Mouse (Mus musculus): ENCODE results near the gene Nrxn2.

Gene Nrxn2

GRCm38 (mm10) chr19:6538546-6538945 lies 120.0 kb downstream of the Nrxn2 start:
- no peak for DNase-seq (ENCODE audit: low read depth in 1 of 2, low spot score in 2 of 2)

DNA sequence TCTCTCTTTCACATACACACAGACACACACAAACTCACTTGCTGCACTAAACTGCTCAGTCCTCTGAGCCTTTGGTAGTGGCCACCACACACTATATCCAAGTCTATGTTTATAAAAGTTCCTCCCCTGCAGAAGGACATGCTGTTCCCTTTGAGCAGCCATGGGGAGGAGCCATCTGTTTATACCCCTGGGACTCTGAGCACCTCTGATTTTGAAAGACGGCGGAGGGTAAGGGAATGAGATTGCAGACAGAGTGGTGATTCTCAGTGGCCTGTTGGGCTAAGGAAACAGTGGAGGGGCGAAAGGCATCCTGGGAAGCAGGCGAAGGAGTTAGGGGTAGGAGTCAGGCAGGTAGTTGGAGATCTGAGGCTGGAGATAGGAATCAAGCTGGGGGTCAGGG lies 121.1 kb downstream of the Nrxn2 start:
- DNase-seq (ENCODE audit: low read depth in 1 of 2, low spot score in 2 of 2): no peak

GRCm38 (mm10) chr19:6540191-6540590 lies 121.7 kb downstream of the Nrxn2 start:
- DNase-seq (ENCODE audit: low read depth in 1 of 2, low spot score in 2 of 2): no peak

GRCm38 (mm10) chr19:6541521-6541920 lies 123.0 kb downstream of the Nrxn2 start:
- no peak for DNase-seq (ENCODE audit: low read depth in 1 of 2, low spot score in 2 of 2)

DNA sequence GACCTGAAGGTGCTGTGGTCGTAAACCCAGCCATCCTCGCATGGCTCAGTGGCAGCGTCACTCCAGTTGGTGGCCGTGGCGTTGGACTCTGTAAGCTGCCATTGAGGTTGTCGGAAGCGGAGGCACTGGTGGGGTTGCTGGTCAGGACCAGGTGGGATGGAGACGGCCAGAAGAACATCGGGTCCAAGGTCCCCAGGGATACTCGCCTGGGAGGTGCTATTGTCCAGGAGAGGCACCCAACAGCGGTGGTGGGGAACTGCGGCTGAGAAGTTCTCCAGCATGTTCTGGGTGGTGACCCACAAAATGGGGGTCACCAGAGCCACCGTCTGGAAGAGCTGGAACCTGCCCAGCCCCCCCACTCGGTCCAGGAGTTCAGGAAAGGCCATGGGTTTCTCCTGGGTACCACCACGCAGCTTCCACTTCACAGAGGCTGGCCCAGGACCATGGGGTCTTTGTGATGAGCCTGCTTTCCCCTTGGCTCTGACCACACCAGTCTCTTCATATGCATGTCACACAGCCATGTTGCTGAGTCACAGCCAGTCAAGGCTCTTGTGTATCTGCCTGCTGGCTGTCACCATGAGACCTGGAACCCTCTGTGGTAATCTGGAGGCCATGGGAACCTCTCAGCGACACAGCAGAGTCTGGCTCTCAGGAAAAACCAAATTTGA lies 124.0 kb downstream of the Nrxn2 start, which contains the start of gene Slc22a12:
Slc22a12 (minus strand) TSS at position 666 of the 668 bp plus-strand sequence.
- DNase-seq (ENCODE audit: low read depth in 1 of 2, low spot score in 2 of 2): no peak

DNA sequence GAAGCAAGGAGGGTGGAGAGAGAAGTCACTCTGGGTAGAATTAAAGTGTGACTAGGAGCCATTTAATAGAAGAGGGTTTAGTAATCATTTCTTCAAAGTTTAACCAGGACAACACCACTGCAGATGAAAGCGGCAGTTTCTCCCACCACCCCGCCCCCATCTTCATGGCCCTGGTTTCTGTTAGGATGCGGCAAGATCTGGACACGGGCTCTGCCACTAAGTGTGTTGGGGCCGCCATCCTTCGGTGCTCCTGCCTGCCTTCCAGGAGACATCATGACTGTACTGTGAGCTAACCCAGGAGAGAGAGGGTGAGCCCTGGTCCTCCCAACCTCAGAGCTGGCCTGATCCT lies 124.5 kb downstream of the Nrxn2 start:
- DNase-seq (ENCODE audit: low read depth in 1 of 2, low spot score in 2 of 2): no peak

- DNase-seq (ENCODE audit: low read depth in 1 of 2, low spot score in 2 of 2): no peak
Measured at GRCm38 (mm10) chr19:6543518-6543917, 125.0 kb downstream of the Nrxn2 start.

DNA sequence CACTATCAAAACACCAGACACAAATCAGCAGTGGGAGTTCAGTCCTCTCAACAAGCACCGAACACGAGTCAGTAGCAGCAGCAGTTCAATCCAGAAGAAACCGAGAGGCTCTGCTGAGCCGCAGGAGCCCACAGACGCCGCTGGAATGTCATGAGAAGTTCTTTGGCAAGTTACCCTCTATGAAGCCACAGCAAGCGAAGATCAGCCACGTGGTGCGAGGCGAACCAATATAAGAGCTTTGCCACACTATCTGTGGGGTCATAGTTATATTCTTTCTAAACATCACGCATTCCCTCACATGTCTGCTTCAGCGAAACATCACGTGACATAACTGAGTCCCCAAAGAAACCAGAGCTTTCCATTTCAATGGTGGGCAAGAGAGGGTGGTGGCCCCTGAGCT lies 126.2 kb downstream of the Nrxn2 start:
- DNase-seq (ENCODE audit: low read depth in 1 of 2, low spot score in 2 of 2): no peak

GRCm38 (mm10) chr19:6545481-6545880 lies 127.0 kb downstream of the Nrxn2 start:
- DNase-seq (ENCODE audit: low read depth in 1 of 2, low spot score in 2 of 2): no peak

GRCm38 (mm10) chr19:6546096-6546495 lies 127.6 kb downstream of the Nrxn2 start:
- DNase-seq (ENCODE audit: low read depth in 1 of 2, low spot score in 2 of 2): no peak

DNA sequence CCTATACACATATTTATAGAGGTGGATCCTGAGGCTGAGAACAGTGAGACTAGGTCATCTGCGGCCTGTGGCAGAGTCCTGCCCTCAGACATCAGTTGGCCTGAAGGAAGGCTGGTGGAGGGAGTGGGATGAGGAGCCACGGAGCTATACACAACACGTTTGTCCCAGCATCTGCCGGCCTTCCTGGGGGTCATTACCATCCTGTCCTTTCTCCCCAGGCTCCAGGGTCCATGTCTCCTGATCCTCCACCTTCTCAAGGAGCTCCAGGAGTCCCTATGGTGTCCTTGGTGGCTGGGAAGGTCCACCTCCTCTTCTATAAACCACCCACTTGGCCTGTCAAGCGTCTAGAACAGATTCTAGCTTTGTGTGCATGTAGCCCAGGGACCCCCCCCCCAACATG lies 129.3 kb downstream of the Nrxn2 start:
- DNase-seq (ENCODE audit: low read depth in 1 of 2, low spot score in 2 of 2): no peak

- DNase-seq (ENCODE audit: low read depth in 1 of 2, low spot score in 2 of 2): no peak
Measured at GRCm38 (mm10) chr19:6548431-6549410, 130.2 kb downstream of the Nrxn2 start.

- DNase-seq (ENCODE audit: low read depth in 1 of 2, low spot score in 2 of 2): no peak
Measured at GRCm38 (mm10) chr19:6549566-6549965, 131.0 kb downstream of the Nrxn2 start.

- no peak for DNase-seq (ENCODE audit: low read depth in 1 of 2, low spot score in 2 of 2)
Measured at GRCm38 (mm10) chr19:6551215-6551614, 132.7 kb downstream of the Nrxn2 start.

GRCm38 (mm10) chr19:6552302-6553028 lies 133.9 kb downstream of the Nrxn2 start:
- peak in 1 of 2 experiments; percentile 11 for DNase-seq (ENCODE audit: low read depth in 1 of 2, low spot score in 2 of 2)

GRCm38 (mm10) chr19:6553174-6553573 lies 134.6 kb downstream of the Nrxn2 start:
- DNase-seq (ENCODE audit: low read depth in 1 of 2, low spot score in 2 of 2): no peak

GRCm38 (mm10) chr19:6553819-6554582 lies 135.5 kb downstream of the Nrxn2 start:
- no peak for DNase-seq (ENCODE audit: low read depth in 1 of 2, low spot score in 2 of 2)

DNA sequence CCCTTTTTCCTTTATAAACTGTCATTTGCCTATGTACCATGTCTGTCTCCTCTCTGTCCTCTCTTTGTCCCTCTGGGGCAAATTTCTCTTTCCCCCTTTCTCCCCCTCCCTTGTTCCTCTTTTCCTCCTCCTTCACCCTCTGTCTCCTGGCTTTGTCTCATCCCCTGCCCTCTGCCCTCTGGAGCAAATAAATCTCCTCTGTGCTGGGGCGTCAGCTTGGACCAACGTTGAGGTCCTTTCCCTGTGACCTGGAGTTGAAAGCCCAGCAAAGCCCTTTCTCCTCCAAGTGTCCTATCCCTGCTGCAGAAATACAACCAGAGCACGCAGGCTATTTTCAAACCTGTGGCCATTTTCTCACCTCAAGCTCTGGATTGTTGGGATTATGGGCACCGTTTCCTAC lies 141.0 kb downstream of the Nrxn2 start:
- DNase-seq (ENCODE audit: low read depth in 1 of 2, low spot score in 2 of 2): no peak

DNA sequence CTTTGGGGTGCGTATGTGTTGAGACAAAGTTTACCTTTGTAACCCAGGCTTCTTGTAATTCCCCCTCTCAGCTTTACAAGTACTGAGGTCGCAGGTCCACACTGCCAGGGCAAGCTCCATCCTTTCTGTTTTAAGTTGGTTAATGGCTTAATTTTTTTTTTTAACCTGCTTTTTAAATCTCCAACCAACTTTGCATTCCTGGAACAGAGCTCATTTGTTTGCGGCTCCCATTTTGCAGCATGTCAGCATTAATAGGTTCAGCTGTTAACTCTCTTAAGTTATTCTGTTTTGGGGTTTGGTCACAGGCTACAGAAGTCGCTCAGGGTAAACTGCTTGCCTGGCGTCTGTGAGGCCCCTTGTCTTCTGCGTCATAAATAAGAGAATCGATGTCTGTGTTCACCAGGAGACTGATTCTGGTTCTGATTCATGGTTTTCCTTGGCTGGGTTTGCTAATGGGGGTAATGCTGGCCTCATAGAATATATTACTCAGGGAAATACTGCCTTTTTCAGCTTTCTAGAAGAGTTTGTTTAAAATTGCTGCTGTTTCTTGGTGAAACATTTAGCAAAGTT lies 141.8 kb downstream of the Nrxn2 start:
- DNase-seq (ENCODE audit: low read depth in 1 of 2, low spot score in 2 of 2): no peak

DNA sequence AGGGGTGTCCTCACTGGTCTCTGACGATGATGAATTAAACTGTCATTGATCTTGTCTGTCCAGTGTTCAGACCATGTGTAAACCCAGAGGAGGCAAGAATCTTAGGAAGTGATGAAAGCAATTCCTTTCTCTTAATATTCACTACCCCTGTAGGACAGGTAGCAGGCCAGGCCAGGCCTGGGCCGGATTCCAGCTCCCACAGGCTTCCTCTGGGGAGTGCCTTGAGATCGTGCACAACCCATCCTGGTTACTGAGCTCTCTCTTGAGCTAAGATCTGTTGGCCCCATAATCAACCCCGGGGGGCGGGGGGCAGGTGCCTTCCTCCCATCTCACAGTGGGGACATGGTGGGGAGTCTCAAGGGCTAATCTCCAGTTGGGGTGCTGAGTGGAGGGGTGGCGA lies 146.6 kb downstream of the Nrxn2 start:
- DNase-seq (ENCODE audit: low read depth in 1 of 2, low spot score in 2 of 2): no peak

- DNase-seq (ENCODE audit: low read depth in 1 of 2, low spot score in 2 of 2): no peak
Measured at GRCm38 (mm10) chr19:6566450-6566849, 147.9 kb downstream of the Nrxn2 start.
